Mouse (Mus musculus) embryonic fibroblast, embryonic 13.5 days (primary cell): ENCODE measurements around the gene Nfib. TPM values are rescaled to one million over a fixed set of nuclear protein-coding genes. Genes with fewer than 3 reads are reported as not detected.

Source experiments
- H3K27ac ChIP-seq: 2 replicates; pipeline ENCODE4 v1.5.1; 2012; ENCODE audit warnings: low read length, control low read depth, inconsistent platforms; ENCODE audit not compliant: insufficient read depth
- H3K4me1 ChIP-seq: 2 replicates; pipeline ENCODE4 v1.6.1; 2011; ENCODE audit warnings: low read length; ENCODE audit not compliant: control insufficient read depth, insufficient read depth
- H3K4me3 ChIP-seq: 2 replicates; pipeline ENCODE4 v1.5.1; 2011; ENCODE audit warnings: mild to moderate bottlenecking, control low read depth, low read length; ENCODE audit not compliant: insufficient read depth
- CTCF ChIP-seq: IDR thresholded peaks from 2 replicates; pipeline ENCODE4 v1.5.1; 2011; ENCODE audit warnings: mild to moderate bottlenecking, control low read depth, low read length, moderate library complexity, borderline replicate concordance; ENCODE audit not compliant: insufficient read depth
- POLR2A ChIP-seq: IDR thresholded peaks from 2 replicates; pipeline ENCODE4 v1.6.1; 2011; ENCODE audit warnings: low read depth, mild to moderate bottlenecking, control low read depth, low read length, moderate library complexity
- polyA plus RNA-seq: library from polyadenylated mRNA; stranded (reverse); fragments of >200 nt; gene quantifications from 2 replicates; pipeline ENCODE4 v1.2.4, GENCODE M21; 2011; ENCODE audit warnings: low read depth; ENCODE audit not compliant: missing spikeins, insufficient read length

Gene Nfib
- polyA plus RNA-seq, 1 experiment: 69.5 TPM

DNA sequence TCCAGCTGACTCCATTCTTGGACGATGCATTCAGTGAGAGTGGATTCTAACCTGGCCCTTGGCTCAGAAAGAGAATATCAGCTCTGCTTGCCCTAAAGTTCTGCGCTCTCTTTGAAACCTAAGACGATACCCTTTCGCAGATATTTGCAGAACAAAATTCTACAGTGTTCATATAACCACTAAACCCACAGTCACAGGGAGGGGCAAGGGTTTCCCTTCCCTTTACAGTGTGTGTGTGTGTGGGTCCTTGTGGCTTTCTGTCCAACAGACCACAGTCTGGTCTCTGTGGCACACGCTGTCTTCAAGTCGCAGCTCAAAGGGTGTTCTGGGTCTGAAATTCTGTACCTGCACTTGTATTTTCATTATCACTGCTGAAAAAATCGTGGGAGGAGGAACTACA is 416.0 kb downstream of the Nfib start:
- Histone ChIP-seq H3K4me1 (peaks cover 3% of the 10 kb centered on the region; the same call in 1 of the 2 replicates), H3K27ac (no peak overlapping the region), H3K4me3 (no peak overlapping the region)
- TF ChIP-seq POLR2A: no peak
- no peak for TF ChIP-seq CTCF

GRCm38 (mm10) chr4:82288138-82288537 is 417.4 kb downstream of the Nfib start:
- Histone ChIP-seq H3K4me1 (peaks cover 3% of the 10 kb centered on the region; the same call in 1 of the 2 replicates), H3K27ac (no peak overlapping the region), H3K4me3 (no peak overlapping the region)
- no peak for TF ChIP-seq CTCF
- no peak for TF ChIP-seq POLR2A

GRCm38 (mm10) chr4:82287454-82287853 is 418.1 kb downstream of the Nfib start:
- Histone ChIP-seq H3K4me1 (peaks cover 3% of the 10 kb centered on the region; the same call in 1 of the 2 replicates), H3K4me3 (no peak overlapping the region), H3K27ac (no peak overlapping the region)
- TF ChIP-seq POLR2A (no peak), CTCF (no peak)

DNA sequence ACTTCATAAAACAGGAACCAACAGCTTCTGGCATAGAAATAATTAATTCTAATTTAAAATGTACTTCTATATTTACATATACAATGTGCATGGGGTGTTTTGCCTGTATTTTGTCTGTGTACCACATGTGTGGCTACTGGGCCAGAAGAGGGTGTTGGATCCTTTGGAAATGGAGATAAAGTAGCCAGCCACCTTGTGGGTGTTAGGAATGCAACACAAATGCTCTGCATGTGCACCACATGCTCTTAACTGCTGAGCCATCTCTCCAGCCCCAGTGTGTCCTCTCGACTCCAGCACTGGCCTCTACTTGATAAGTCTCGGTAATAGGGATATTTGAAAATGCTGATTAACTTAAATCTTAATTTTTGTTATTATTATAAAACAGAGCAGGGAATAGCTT is 418.6 kb downstream of the Nfib start:
- no peak overlapping the region for H3K27ac ChIP-seq
- TF ChIP-seq POLR2A: no peak
- no peak for TF ChIP-seq CTCF
- H3K4me1 ChIP-seq: peaks cover 3% of the 10 kb centered on the region; the same call in 1 of the 2 replicates
- H3K4me3 ChIP-seq: no peak overlapping the region

- Histone ChIP-seq H3K4me3 (no peak overlapping the region), H3K4me1 (no peaks in the 10 kb centered on the region), H3K27ac (no peak overlapping the region)
- TF ChIP-seq CTCF: no peak
- TF ChIP-seq POLR2A: no peak
Observed at GRCm38 (mm10) chr4:82283536-82283935, 422.0 kb downstream of the Nfib start.

- H3K4me3 ChIP-seq: no peak overlapping the region
- TF ChIP-seq CTCF: no peak
- no peak for TF ChIP-seq POLR2A
- H3K27ac ChIP-seq: no peak overlapping the region
- no peaks in the 10 kb centered on the region; the same call in 1 of the 2 replicates for H3K4me1 ChIP-seq
Observed at GRCm38 (mm10) chr4:82275996-82276395, 429.6 kb downstream of the Nfib start.

DNA sequence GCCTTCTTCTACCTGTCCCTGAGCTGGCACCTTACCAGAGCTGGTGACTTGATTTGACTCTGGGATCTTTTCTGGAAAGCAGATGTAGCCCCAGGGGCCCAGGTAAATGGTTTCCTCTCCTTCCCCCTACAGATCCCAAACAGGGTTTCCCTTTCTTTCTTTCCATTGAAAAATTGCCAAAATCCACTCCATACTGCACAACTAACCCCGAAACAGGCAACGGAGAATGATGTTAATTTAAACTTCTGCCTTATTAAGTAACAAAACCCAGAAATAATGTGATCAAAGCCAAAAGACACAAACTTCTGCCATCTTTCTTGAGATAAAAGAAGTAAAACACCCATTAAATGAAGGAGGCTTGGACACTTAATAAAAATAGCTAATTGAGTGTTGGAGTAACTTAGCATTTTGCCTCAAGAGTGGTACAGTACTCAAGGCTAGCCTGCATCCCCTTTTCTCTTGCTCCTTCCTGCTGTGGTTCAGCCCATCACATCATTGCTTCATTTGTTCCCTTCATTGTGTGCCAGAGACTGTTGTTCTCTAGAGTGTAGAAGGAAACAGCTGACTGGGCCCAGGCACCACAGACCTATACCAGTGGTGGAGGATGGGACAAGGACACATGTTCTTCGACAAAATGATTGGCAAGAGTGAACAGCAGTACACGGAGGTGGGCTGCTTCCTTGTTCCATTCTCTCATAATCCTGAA is 432.3 kb downstream of the Nfib start:
- Histone ChIP-seq H3K4me3 (no peak overlapping the region), H3K4me1 (no peaks in the 10 kb centered on the region; the same call in 1 of the 2 replicates), H3K27ac (no peak overlapping the region)
- TF ChIP-seq CTCF: no peak
- TF ChIP-seq POLR2A: no peak

DNA sequence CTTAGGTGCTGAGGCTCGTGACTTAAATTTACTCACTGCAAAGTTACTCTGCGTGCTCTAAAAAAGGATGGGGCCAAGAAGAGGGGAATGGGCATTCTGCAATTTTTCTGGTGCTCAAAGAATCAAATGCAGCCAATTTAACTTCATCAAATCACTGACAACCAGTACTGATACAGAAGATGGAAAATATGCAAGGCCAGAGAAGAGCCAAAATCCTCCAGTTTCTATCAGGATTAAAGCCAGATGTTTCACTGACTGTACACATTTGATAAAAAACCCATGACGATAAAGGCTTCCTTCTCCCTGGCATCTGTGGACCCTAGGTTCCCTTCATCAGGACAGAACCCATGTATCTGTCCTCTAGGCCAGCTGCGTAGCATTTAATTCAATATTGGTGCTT is 433.5 kb downstream of the Nfib start:
- peak overlapping the region; percentile 64; the same call in 1 of the 2 replicates for H3K27ac ChIP-seq
- TF ChIP-seq CTCF: no peak
- TF ChIP-seq POLR2A: no peak
- H3K4me1 ChIP-seq: no peaks in the 10 kb centered on the region; the same call in 1 of the 2 replicates
- H3K4me3 ChIP-seq: no peak overlapping the region

DNA sequence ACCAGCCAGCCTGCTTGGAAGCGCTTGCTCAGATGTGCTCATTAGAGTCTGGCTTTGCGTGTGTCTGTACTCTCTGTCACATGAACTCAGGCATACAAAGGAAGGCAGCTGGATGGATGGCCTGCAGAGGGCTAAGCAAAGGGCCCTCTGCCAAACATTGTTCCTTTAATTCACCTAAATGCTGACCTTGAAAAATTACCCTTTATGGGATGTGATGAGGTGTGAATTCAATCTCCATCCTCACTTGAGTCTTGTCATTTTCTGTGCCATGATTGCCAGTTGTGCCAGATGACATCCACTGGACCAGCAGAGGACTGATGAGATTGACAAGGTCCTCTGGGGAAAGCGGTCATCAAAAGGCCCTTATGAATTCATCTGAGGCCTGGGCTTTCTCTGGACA is 434.0 kb downstream of the Nfib start:
- no peak overlapping the region for H3K4me3 ChIP-seq
- H3K27ac ChIP-seq: peak overlapping the region; percentile 57; the same call in 1 of the 2 replicates
- H3K4me1 ChIP-seq: no peaks in the 10 kb centered on the region; the same call in 1 of the 2 replicates
- TF ChIP-seq CTCF (no peak), POLR2A (no peak)
